Mouse (Mus musculus) thymus, postnatal 14 days (tissue): Measurements from ENCODE around the gene Triobp.
A peak's percentile ranks its signal among the peaks of the same experiment; 100 is the strongest.

Experiments used
- DNase-seq: peaks from one replicate; pipeline ENCODE4 v3.0.0; 2021

Gene Triobp

DNA sequence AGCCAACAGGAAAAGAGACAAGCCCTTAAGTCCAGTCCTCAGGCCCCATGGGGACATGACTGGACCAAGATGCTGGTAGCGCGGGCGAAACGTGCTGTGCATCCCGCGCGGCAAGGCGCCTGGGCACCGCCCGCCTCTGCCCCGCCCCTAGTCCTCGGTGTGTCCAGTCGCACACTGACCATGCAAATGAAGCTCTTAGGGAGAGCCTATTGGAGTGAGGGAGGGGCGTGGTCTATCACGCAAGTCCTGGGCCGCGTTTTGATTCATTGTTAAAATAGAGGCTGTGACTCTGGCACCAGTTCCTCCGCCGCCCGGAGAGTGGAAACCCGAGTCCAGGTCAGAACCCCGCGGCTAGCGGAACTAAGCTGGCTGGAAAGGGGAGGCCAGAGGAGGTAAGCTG lies at the start of gene Triobp:
Triobp (plus strand) TSS at position 68 of the 400 bp plus-strand sequence.
- no peak for DNase-seq

DNA sequence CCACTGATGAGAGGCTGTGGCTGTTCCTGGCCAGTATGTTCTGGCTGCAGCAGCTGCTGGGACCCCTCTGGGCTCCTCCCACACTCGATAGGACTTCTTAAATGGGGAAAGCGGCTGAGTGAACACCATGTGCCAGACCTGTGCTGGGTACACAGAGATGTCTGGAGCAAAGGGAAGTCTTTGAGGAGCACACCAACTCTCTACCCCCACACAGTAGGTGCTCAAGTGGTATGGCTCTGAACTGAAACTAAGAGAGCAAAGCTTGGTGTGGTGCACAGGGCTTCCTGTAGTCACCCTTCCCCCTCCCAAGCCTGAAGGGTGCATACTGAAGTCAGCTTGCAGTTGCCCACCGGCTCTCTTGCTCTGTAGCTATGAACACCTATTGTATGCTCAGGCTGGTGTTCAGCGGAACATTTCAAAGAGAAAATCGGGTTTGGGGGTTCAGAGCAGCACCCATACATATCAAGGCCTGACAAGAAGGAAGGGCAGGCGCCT lies 49.0 kb upstream of the Triobp start:
- peak; percentile 78 for DNase-seq

DNA sequence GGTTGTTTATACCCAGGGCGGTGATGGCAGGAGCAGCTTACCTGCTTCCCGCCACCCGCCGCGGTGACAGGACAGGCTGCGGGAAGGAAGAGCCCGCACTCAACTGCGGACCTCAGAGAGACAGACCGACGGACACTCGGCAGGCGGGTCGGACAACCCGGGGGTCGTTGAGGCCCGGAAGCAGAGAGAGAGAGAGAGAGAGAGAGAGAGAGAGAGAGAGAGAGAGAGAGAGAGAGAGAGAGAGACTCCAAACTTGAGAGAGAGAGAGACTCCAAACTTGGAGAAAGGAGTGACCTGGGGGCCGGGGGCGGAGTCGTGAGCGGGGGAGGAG lies 48.1 kb upstream of the Triobp start, which contains the start of gene Gm49510:
Gm49510 (plus strand) TSS at position 259 of the 331 bp plus-strand sequence.
- no peak for DNase-seq

DNA sequence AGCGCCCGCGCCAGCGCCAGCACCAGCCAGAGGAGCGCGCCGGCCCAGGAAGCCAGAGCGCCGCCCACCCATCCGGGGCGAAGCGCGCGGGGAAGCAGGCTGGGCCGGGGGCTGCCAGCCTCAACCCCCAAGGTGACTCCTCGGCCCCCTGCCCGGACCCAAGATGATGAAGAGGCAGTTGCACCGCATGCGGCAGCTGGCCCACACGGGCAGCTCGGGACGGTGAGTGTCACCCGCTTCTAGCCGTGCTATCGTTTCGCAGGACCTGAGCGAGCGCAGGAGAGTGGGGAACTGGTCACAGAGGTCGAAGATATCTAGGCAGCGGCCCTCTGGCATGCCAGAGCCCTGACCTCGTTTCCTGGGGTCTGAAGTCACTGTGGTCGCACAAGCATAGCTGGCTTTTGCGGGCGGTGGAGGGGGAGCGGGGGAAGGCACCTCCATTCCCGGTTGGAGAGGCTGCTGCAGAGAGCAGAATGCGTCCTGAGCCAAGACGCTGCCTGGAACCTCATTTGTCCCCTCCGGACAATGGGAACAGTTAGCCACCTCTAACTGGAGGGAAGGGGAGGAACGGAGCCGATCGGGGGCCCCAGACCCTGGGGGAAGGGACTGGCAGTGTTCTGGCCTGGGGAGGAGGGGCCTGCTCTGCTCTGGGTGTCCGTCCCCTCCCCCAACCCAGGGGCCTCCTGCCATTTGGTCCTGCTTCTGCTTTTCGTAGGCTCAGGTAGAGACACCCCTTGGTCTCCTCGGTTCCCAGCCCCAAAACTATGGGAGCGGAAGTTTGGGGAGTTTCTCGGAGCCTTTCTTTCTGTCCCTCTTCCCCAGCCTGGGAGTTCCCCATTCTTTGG lies 47.6 kb upstream of the Triobp start, which contains the start of gene Sh3bp1:
Sh3bp1 (plus strand) TSS at position 29 of the 845 bp plus-strand sequence.
- peak; percentile 89 for DNase-seq

DNA sequence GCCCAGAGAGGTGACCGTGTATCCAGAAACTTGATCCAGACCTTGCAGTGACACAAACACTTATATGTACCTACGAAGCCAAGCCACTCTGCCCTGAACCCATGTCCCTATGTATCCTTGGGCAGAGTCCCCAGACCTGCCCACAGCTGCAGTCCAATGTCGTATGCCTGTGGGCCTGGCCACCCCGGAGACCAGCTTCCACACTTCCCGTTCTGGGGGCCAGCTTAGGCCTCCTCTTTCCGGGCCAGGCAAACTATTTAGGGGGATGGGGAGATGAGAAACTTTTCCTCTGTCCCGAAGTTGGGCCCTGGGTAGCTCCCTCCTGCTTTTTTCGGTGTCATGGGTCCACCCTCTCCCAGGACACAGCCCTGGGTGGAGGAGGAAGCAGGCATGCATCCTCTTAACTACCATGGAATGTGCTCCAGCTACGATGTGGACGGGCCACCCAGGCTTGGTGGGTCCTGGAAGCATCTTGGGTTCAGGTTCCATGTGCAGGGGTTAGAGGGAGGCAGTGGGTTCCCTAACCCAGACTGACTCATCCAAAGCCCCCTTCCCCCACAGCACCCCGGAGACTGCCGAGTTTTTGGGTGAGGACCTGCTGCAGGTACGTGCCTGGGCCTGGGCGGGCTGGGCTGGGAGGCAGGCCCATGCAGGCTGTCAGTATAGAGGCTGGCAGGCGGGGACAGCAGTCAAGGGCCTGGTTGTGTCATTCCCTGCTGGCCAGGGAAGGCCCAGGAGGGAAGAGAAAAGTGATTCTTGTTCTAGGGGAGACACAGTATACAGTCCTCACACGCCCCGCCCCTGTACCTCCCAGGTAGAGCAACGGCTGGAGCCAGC lies 46.7 kb upstream of the Triobp start:
- no peak for DNase-seq

DNA sequence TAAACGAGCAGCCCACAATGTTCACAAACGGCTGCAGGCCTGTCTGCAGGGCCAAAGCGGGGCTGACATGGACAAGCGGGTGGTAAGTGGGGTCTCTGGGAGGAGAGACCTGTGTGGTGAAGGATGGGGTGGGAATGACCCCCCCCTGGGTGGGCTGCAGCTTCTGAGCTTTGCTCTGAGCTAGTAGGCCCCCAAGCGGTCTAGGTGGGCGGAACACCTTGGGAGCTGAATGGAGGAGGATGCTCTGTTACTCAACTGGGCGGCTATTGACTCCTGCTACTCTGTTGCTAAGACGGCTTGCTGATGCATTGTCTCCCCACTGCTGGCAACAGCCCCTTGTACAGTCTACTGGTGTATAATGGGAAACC lies 46.1 kb upstream of the Triobp start:
- DNase-seq, result peak; percentile 38

DNA sequence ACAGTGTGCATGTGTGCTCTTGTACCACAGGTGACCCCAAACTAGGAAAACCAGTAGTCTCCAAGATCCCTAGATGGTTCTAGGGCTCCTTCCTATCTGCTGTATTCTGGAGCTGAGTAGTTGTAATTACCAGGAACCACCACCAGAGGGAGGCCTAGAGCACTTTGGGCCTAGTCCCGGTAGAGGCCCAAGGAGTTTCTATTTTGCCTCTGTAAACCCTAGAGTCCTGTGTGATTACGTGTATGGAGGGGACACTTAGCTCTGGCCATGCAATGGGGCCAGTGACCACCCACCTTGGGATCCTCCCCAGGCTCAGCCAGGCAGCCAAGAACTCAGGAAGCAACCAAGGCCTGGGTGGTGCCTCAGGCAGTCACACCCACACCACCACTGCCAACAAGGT lies 44.3 kb upstream of the Triobp start:
- DNase-seq, result peak; percentile 86

DNA sequence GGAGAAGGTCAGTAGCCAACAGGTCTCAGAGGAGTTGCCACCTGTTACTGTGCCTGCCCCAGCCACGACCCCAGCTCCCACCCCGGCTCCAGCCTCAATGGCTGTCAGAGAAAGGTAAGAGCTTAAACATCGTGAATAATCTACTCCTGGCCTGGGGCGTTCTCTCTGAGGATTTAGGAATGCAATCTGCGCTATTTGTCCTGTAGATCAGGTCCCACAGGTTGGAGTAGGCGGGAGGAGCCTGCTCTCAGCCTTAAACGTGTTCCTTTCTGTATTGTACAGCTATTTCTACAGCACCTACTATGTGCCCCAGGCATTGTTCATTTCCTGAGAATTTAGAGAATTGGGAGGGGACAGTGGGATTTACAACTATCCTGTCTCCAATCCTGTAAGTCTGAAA lies 39.1 kb upstream of the Triobp start:
- no peak for DNase-seq

DNA sequence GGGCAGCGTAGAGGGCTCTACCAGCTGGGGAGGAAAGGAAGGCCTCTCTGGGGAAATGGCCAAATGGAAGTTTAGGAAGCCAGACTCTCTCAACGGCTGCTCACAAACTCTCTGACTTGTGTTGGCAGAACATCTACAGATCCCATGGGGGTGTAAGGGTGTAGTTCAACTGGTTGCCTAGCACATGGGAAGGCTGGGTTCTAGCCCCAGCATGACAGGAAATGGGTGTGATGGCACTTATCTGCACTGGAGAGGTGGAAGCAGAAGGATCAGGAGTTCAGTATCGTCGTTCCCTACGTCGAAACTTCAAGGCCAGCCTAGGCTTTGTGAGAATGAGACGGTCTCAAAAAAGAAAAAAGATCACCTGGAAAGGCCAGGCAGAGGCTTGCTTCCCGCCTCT lies 38.5 kb upstream of the Triobp start:
- no peak for DNase-seq

DNA sequence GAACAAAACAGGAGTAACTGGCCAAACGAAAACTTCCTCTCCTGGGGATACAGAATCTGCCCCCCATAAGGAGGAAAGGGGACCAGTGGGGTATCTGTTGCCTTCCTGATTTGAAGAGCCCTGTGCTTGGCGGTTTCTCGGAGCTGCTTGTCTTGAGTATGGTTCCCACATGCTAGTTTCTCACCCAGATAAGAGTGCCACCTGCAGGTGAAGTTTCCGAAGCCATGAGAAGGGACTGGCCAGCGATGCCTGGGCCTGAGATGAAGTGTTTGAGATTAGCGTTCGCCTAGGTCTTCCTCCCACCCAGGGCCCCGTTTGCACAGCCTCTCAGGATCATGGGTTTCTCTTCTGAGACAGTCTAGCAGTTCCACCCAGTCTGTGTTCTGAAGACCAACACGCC lies 35.5 kb upstream of the Triobp start:
- peak; percentile 53 for DNase-seq

DNA sequence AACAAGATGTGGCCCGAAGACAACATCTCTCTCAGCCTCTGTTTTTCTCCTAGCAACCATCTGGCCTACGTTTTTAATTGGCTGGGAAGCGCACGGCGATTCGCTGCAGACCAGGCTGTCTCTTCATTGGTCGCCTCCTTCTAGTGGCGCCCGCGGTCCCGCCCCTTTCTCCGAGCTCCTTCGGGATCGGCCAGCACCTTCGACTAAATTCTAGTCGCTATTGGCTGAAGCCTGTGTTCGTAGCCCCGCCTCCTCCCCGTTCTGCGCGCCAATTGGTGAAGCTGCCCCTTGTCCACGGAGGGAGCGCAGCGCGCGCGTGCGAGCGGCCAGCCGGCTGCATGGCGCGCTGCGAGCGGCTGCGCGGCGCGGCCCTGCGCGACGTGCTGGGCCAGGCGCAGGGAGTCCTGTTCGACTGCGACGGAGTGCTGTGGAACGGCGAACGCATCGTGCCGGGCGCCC lies 33.9 kb upstream of the Triobp start, which contains the start of gene Pdxp:
Pdxp (plus strand) TSS at position 288 of the 459 bp plus-strand sequence.
- peak; percentile 98 for DNase-seq

DNA sequence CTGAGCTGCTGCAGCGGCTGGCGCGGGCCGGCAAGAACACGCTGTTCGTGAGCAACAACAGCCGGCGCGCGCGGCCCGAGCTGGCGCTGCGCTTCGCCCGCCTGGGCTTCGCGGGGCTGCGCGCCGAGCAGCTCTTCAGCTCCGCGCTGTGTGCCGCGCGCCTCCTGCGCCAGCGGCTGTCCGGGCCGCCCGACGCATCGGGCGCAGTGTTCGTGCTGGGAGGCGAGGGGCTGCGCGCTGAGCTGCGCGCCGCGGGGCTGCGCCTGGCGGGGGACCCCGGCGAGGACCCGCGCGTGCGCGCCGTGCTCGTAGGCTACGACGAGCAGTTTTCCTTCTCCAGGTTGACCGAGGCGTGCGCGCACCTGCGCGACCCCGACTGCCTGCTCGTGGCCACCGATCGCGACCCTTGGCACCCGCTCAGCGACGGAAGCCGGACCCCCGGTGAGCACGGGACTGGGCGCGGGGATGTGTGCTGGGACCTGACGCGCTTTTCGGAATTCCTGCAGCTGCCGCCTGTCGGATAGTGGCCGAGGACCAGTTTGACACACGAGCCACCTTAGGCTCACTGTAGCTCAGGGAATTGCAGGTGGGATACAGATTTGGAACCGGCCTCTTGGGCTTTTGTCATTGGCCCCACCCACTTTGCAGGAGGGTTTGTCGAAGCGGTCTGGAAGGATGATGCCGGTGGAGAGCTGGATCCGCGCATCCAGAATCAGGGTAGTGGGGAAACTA lies 33.3 kb upstream of the Triobp start:
- peak; percentile 68 for DNase-seq

DNA sequence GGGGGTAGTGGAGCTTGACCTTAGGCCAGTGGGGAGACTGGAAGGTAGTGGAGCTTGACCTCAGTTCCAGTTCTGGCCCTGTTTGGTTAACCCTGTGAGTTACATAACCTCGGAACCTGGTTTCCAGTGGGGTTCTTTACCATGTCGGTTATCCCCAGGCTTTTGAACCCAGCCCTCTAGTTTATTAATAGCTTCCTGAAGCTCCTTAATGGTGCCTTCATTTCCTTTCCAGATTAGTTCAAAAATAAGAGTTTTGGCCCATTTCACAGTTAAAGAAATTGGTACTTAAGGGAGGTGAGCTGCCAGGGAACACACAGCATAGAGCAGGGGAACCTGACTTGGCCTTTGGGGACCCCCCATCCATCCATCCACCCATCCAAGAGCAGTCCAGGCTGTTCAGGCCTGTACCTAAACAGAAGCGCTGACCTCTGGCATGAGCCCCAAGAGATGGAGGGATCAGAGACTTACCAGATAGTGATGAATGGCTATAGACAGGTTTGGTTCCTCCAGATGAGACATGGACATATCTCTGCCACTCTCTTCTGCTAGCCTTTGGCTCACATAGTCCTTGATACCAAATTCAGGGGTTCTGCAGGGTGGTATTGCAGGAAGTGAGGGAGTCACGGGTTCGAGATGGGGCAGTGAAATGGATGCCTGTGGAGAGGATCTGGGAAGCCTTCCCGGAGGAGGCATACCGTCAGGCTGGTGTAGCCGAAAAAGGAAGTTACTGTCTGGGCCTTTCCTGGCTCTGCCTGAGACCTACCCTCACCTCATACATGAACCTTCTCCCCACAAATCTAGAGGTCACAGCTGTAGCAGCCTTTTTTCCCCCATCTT lies 32.5 kb upstream of the Triobp start:
- no peak for DNase-seq

DNA sequence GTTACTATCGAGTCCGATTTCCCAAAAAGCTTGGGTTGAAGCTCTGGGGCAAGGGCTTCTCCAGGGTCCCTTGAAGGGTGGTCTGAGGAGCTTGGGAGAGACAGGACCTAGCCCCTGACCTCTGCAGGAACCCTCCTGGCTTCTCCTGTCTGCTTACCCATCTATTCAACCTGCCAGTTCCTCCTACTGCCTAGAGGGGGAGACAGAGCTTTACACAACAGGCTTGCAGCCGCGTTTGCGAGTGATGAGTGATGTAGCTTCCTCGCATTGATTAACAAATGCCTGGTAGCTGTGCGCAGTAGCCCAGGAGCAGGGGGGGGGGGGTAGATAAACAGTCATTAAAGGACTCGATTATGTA lies 31.9 kb upstream of the Triobp start:
- DNase-seq, result peak; percentile 79

DNA sequence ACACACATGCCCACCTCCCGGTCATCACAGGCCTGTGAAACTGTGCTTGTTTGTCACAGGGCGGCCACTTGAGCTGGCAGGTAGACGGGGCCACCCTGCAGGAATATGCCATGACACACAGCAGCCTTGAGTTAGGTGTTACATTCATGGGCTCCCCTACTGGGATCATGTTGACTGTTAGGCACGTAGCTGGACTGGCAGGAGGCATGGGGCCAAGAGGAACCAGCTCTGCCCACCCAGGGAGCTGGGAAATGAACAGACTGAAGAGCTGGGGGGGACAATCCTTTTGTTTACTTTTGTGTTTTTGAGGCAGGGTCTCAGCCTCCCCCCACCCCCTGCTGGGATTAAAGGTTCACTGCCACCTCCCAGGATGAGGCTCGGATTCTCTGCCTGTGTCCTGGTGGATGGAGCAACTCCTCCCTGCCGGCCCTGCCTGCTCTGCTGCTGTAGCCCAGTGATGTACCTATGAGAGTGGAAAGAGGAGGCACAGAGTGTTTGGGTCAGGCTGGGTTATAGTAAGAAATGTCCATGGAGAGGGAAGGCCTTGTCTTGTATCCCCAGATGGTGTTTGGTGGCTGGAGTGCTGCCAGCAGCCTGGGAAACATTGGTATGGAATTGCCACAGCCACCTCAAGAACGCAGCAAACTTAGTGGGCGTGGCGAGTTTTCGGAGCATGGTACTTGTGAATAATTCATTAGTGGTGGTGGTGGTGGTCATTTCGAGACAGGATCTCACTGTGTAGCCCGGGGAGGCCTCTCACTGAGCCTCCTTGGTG lies 31.3 kb upstream of the Triobp start:
- DNase-seq, result no peak

DNA sequence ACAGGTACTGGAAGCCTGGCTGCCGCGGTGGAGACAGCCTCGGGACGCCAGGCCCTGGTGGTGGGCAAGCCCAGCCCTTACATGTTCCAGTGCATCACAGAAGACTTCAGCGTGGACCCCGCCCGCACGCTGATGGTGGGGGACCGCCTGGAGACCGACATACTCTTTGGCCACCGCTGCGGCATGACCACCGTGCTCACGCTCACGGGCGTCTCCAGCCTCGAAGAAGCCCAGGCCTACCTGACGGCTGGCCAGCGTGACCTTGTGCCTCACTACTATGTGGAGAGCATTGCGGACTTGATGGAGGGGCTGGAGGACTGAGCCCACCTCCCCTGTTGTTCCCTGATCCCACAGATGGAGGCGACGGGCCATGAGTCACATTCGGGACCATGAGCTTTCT lies 29.4 kb upstream of the Triobp start:
- DNase-seq, result no peak

DNA sequence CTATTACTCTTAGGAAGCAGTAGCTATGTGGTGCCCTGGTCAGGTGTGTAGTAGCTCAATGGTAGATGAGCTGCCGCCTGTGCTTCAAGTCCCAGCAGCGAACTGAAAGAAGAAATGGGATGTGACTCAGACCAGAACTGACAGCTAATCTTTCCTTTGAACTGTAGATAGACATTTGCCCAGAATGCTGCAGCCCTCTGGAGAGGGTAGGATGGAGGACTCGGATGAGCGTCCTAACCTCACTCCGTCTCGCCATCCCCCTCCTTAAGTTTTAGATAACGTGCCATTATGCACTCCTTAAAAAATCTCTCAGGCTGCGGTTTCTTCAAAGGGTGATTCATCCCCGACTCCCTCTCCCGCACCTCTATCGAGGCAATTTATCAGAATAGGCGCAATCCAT lies 27.6 kb upstream of the Triobp start:
- DNase-seq, result no peak

DNA sequence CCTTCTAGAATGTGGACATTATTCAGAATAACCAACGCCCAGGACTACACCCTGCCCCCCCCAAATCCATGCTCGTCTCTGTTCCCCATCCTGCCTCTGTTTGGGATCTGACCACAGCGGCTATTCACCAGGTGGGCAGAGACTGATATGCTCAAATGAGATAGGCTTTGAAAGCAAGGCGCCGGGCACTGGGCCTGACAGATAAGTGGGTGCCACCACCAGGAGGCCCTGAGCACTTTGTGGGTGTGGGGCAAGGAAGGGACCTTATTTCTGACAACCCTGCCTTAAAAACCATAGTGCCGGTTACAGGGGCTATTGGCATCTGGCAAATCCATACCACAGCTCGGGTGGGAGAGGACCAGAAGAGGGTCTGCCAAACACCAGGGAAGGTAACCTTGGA lies 24.8 kb upstream of the Triobp start:
- no peak for DNase-seq

DNA sequence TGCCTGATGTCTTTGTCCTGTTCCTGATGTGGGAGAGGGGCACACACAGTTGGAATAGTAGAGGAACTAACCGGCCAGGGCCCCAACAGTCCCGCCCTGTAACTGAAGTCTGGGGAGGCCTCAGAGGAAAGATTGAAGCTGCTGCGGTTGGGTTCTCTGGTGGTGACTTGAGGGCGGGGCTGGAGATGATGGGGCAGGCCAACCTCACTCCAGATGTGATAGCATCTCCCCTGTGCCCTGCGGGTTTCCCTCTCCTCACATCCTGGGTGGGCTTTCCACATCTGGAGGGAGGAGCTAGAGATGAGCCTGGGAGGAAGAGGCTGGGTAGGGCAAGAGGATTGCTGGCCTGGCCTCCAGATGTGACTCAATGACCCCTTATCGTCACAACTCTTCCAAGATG lies 23.9 kb upstream of the Triobp start:
- peak; percentile 83 for DNase-seq

DNA sequence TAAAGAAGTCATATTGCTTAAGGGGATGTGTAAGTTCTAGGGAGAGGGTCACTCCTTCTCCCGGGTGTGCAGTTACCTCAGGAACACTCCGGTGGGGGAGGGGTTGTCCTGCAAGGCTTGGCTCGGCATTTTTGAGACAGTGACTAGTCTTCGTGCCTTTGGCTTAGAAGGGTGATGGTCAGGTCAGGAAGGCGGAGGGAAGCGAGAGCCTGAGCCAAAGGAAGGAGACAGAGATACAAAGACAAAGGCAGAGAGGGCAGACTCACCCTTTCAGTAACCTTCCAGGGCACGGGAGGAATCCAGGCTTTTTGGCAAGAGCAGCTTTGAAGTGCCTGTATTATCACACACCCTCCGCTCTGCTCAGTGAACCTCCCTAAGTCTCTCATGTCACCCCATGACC lies 22.4 kb upstream of the Triobp start:
- DNase-seq, result no peak
